Mouse (Mus musculus) C2C12 (cell line): Measurements from ENCODE around the gene Ubiad1. TPM values are rescaled to one million over a fixed set of nuclear protein-coding genes. Genes with fewer than 3 reads are reported as not detected.

Source experiments
- H3K27me3 ChIP-seq: one replicate; pipeline ENCODE4 v1.6.1; 2011; ENCODE audit not compliant: control insufficient read depth, insufficient read depth, insufficient read length
- H3K36me3 ChIP-seq: one replicate; pipeline ENCODE4 v1.6.1; 2011; ENCODE audit not compliant: control insufficient read depth, insufficient read depth
- H3K4me3 ChIP-seq: one replicate; pipeline ENCODE4 v1.5.1; 2011; ENCODE audit warnings: mild to moderate bottlenecking, control low read depth; ENCODE audit not compliant: poor library complexity, insufficient read depth, severe bottlenecking
- H3K79me2 ChIP-seq: one replicate; pipeline ENCODE4 v1.6.1; 2011; ENCODE audit not compliant: control insufficient read depth, insufficient read depth
- H3K79me3 ChIP-seq: one replicate; pipeline ENCODE4 v1.6.1; 2011; ENCODE audit warnings: low read depth, control low read depth
- H3ac ChIP-seq: one replicate; pipeline ENCODE3; 2011; ENCODE audit warnings: low read depth; ENCODE audit not compliant: control insufficient read depth, insufficient read length
- CEBPB ChIP-seq: IDR thresholded peaks from one replicate; pipeline ENCODE4 v1.6.1; 2011; ENCODE audit warnings: low read depth, mild to moderate bottlenecking, control low read depth, moderate library complexity
- CTCF ChIP-seq: IDR thresholded peaks from one replicate; pipeline ENCODE4 v1.5.1; 2011; ENCODE audit not compliant: control insufficient read depth, insufficient read depth, insufficient read length
- FOSL1 ChIP-seq: IDR thresholded peaks from one replicate; pipeline ENCODE4 v1.8.0; 2011; ENCODE audit warnings: mild to moderate bottlenecking, low read length; ENCODE audit not compliant: poor library complexity, insufficient read depth, severe bottlenecking
- MAX ChIP-seq: IDR thresholded peaks from one replicate; pipeline ENCODE4 v1.6.1; 2011; ENCODE audit warnings: mild to moderate bottlenecking, control low read depth
- MYOD1 ChIP-seq: IDR thresholded peaks from one replicate; pipeline ENCODE4 v1.6.1; 2011; ENCODE audit warnings: low read depth; ENCODE audit not compliant: control insufficient read depth, insufficient read length
- MYOG ChIP-seq: IDR thresholded peaks from one replicate; pipeline ENCODE4 v1.6.1; 2011; ENCODE audit not compliant: control insufficient read depth, insufficient read length; ENCODE audit errors: extremely low read depth
- USF1 ChIP-seq: IDR thresholded peaks from one replicate; pipeline ENCODE4 v1.6.1; 2011; ENCODE audit warnings: low read depth, mild to moderate bottlenecking, control low read depth, moderate library complexity
- polyA plus RNA-seq: library from polyadenylated mRNA; unstranded; fragments of >200 nt; fragmentation: generic; extraction: Trizol; gene quantifications from one replicate; pipeline ENCODE4 v1.2.1, GENCODE M21; 2012; ENCODE audit warnings: missing spikeins

Gene Ubiad1
- polyA plus RNA-seq, 1 experiment: 19.7 TPM

- H3K4me3 ChIP-seq: no peak overlapping the region
- TF ChIP-seq CTCF: no peak
- no peak for TF ChIP-seq USF1
- TF ChIP-seq MAX: no peak
- TF ChIP-seq CEBPB: no peak
- no peak for TF ChIP-seq MYOG
- H3K27me3 ChIP-seq: no peaks in the 10 kb centered on the region
- peaks cover 70% of the 10 kb centered on the region for H3K36me3 ChIP-seq
- no peaks in the 10 kb centered on the region for H3K79me3 ChIP-seq
- H3K79me2 ChIP-seq: no peaks in the 10 kb centered on the region
- H3ac ChIP-seq: no peak overlapping the region
Observed at GRCm38 (mm10) chr4:148469487-148470252, 25.1 kb upstream of the Ubiad1 start.

- Histone ChIP-seq H3K79me3 (no peaks in the 10 kb centered on the region), H3K4me3 (no peak overlapping the region), H3K36me3 (peaks cover 73% of the 10 kb centered on the region), H3K79me2 (no peaks in the 10 kb centered on the region), H3ac (no peak overlapping the region), H3K27me3 (no peaks in the 10 kb centered on the region)
- TF ChIP-seq CEBPB: no peak
- no peak for TF ChIP-seq MYOD1
- no peak for TF ChIP-seq MYOG
- no peak for TF ChIP-seq USF1
- no peak for TF ChIP-seq CTCF
- no peak for TF ChIP-seq MAX
- no peak for TF ChIP-seq FOSL1
Observed at GRCm38 (mm10) chr4:148468396-148468795, 23.8 kb upstream of the Ubiad1 start.

DNA sequence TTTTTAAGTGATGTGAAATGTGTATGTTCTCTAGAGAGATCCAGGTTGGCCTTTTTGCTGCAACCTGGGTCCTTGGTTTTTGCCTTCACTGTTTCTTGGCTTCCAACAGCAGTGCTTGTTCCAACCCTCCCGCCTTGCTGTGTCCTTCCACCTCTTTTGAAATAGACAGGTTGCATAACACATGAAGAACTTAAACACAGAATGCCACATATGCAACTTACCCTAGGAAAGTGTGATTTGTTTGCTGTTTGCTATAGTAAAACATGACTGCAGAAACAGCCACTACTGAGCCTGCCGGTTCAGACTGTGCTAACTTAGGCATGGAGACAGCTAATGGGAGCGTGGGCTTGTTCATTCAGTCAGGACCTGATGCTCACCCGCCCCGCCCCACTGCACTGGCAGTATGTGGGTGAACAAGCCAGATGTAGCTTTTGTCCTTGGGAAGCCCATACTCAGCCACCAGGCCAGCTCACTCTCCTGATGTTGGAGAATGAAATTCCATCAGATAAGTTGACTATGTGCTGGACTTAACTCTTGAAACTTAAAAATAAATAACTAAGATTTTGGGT is 22.0 kb upstream of the Ubiad1 start:
- no peaks in the 10 kb centered on the region for H3K79me2 ChIP-seq
- H3K36me3 ChIP-seq: peaks cover 64% of the 10 kb centered on the region
- H3K4me3 ChIP-seq: no peak overlapping the region
- H3K27me3 ChIP-seq: no peaks in the 10 kb centered on the region
- TF ChIP-seq MYOD1: no peak
- no peak for TF ChIP-seq CTCF
- H3K79me3 ChIP-seq: no peaks in the 10 kb centered on the region
- no peak overlapping the region for H3ac ChIP-seq

- H3K4me3 ChIP-seq: no peak overlapping the region
- no peaks in the 10 kb centered on the region for H3K79me2 ChIP-seq
- TF ChIP-seq CEBPB (no peak), FOSL1 (no peak), USF1 (no peak), MAX (no peak), MYOG (no peak), MYOD1 (no peak), CTCF (no peak)
- no peaks in the 10 kb centered on the region for H3K27me3 ChIP-seq
- peaks cover 52% of the 10 kb centered on the region for H3K36me3 ChIP-seq
- no peak overlapping the region for H3ac ChIP-seq
- no peaks in the 10 kb centered on the region for H3K79me3 ChIP-seq
Observed at GRCm38 (mm10) chr4:148464869-148465268, 20.3 kb upstream of the Ubiad1 start.

DNA sequence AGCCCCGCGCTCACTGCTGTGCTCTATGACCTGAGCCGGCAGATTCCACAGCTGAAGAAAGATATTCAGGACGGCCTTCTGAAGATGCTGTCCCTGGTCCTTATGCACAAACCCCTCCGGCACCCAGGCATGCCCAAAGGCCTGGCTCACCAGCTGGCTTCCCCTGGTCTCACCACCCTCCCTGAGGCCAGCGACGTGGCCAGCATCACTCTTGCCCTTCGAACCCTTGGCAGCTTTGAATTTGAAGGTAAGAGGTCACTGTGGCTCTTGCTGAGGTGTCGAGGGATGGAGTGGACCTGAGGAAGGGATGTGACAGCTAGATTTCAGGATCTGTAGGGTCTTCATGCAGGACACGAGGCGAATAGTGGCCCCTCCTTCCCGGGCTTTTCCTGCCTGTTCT is 19.7 kb upstream of the Ubiad1 start:
- no peaks in the 10 kb centered on the region for H3K79me2 ChIP-seq
- peaks cover 52% of the 10 kb centered on the region for H3K36me3 ChIP-seq
- H3ac ChIP-seq: no peak overlapping the region
- TF ChIP-seq MYOG (no peak), FOSL1 (no peak), CEBPB (no peak), CTCF (no peak), MYOD1 (no peak), USF1 (no peak), MAX (no peak)
- no peak overlapping the region for H3K4me3 ChIP-seq
- H3K79me3 ChIP-seq: no peaks in the 10 kb centered on the region
- no peaks in the 10 kb centered on the region for H3K27me3 ChIP-seq
